Mouse (Mus musculus): Measurements from ENCODE around the gene Ptprf.

- TF ChIP-seq CTCF (IDR thresholded peaks at IDR 0.05; ENCODE audit: control insufficient read depth, insufficient read depth, low read length) = no peak
- TF ChIP-seq POLR2A (IDR thresholded peaks at IDR 0.05; ENCODE audit: borderline replicate concordance, control insufficient read depth, low read depth, low read length) = no peak
Observed at GRCm38 (mm10) chr4:118335991-118336390, 44.8 kb upstream of the Ptprf start.

Data from bone marrow, adult 2 months (tissue).